Mouse (Mus musculus) left cerebral cortex, adult 11 months (tissue): Measurements from ENCODE around the gene Map3k3.
"Not testable (repeated sequence)": the region's sequence is repeated elsewhere in the genome, so short reads cannot be mapped to it uniquely, and the experiment has no call there.

ENCODE experiments used
- DNase-seq: peaks from one replicate; pipeline ENCODE4 v3.0.0; 2022; ENCODE audit warnings: low spot score

Map3k3 gene

GRCm38 (mm10) chr11:106076321-106076720 is 8.1 kb upstream of the Map3k3 start:
- no peak for DNase-seq

GRCm38 (mm10) chr11:106084911-106085561 is 623 bp downstream of the Map3k3 start:
- DNase-seq = peak; percentile 30

- DNase-seq = no peak
Observed at GRCm38 (mm10) chr11:106098223-106098622, 13.8 kb downstream of the Map3k3 start.

- no peak for DNase-seq
Observed at GRCm38 (mm10) chr11:106102866-106103265, 18.5 kb downstream of the Map3k3 start.

GRCm38 (mm10) chr11:106106047-106106587 is 21.7 kb downstream of the Map3k3 start:
- no peak for DNase-seq

- DNase-seq = no peak
Observed at GRCm38 (mm10) chr11:106111688-106112087, 27.3 kb downstream of the Map3k3 start.

GRCm38 (mm10) chr11:106122221-106122620 is 37.8 kb downstream of the Map3k3 start:
- DNase-seq = no peak

- no peak for DNase-seq
Observed at GRCm38 (mm10) chr11:106122736-106123135, 38.3 kb downstream of the Map3k3 start.

GRCm38 (mm10) chr11:106124784-106125183 is 40.4 kb downstream of the Map3k3 start:
- no peak for DNase-seq

GRCm38 (mm10) chr11:106125827-106126226 is 41.4 kb downstream of the Map3k3 start:
- DNase-seq = no peak

- DNase-seq = not testable (repeated sequence)
Observed at GRCm38 (mm10) chr11:106126727-106127373, 42.4 kb downstream of the Map3k3 start.

- no peak for DNase-seq
Observed at GRCm38 (mm10) chr11:106129477-106129876, 45.1 kb downstream of the Map3k3 start.

- DNase-seq = no peak
Observed at GRCm38 (mm10) chr11:106132516-106132915, 48.1 kb downstream of the Map3k3 start.

- DNase-seq = no peak
Observed at GRCm38 (mm10) chr11:106134580-106135528, 50.4 kb downstream of the Map3k3 start.

- DNase-seq = no peak
Observed at GRCm38 (mm10) chr11:106151219-106151618, 66.8 kb downstream of the Map3k3 start.

- peak; percentile 55 for DNase-seq
Observed at GRCm38 (mm10) chr11:106152132-106152531, 67.7 kb downstream of the Map3k3 start.

- DNase-seq = no peak
Observed at GRCm38 (mm10) chr11:106154091-106154490, 69.7 kb downstream of the Map3k3 start.

GRCm38 (mm10) chr11:106154770-106155169 is 70.4 kb downstream of the Map3k3 start:
- no peak for DNase-seq

- DNase-seq = no peak
Observed at GRCm38 (mm10) chr11:106155761-106156160, 71.3 kb downstream of the Map3k3 start.

- DNase-seq = no peak
Observed at GRCm38 (mm10) chr11:106156257-106156656, 71.8 kb downstream of the Map3k3 start.

GRCm38 (mm10) chr11:106157154-106157553 is 72.7 kb downstream of the Map3k3 start:
- no peak for DNase-seq
